Mouse (Mus musculus) MEL (cell line): ENCODE data around the gene Mgat4b. TPM values are rescaled to one million over a fixed set of nuclear protein-coding genes. Genes with fewer than 3 reads are reported as not detected.

Experiments
- DNase-seq: peaks from one replicate; pipeline ENCODE4 v3.0.0; 2011; ENCODE audit warnings: low read depth, low spot score
- H3K27ac ChIP-seq: 2 replicates; pipeline ENCODE4 v1.5.1; 2012; ENCODE audit warnings: low read depth, mild to moderate bottlenecking, control low read depth, low read length, moderate library complexity; ENCODE audit not compliant: control insufficient read depth
- H3K27me3 ChIP-seq, 2 experiments: fragments of 150-350 bp in 1 of 2; sonication (generic) in 1 of 2; 2 replicates each; pipeline ENCODE4 v1.6.1; 2012; ENCODE audit warnings: low read length in 2 of 2, mild to moderate bottlenecking in 2 of 2, improper control_type of control experiment in 1 of 2, moderate library complexity in 1 of 2; ENCODE audit not compliant: insufficient read depth in 2 of 2, control insufficient read depth in 1 of 2
- H3K36me3 ChIP-seq, 2 experiments: 2 replicates each; pipeline ENCODE4 v1.6.1; 2012 to 2014; ENCODE audit warnings: low read length in 2 of 2, improper control_type of control experiment in 1 of 2, inconsistent platforms in 1 of 2, mild to moderate bottlenecking in 1 of 2; ENCODE audit not compliant: insufficient read depth in 2 of 2, control insufficient read depth in 1 of 2
- H3K4me1 ChIP-seq, 2 experiments: fragments of 150-350 bp in 1 of 2; sonication (generic) in 1 of 2; 2 replicates each; pipeline ENCODE4 v1.6.1; 2012; ENCODE audit warnings: low read length in 2 of 2, improper control_type of control experiment in 1 of 2, mild to moderate bottlenecking in 1 of 2; ENCODE audit not compliant: insufficient read depth in 2 of 2, control insufficient read depth in 1 of 2
- H3K4me3 ChIP-seq, 2 experiments: fragments of 150-350 bp in 1 of 2; sonication (generic) in 1 of 2; 2 replicates each; pipeline ENCODE4 v1.5.1; 2012; ENCODE audit warnings: low read depth in 2 of 2, low read length in 2 of 2, mild to moderate bottlenecking in 2 of 2, moderate library complexity in 2 of 2, control low read depth in 1 of 2, improper control_type of control experiment in 1 of 2; ENCODE audit not compliant: control insufficient read depth in 1 of 2, insufficient read depth in 1 of 2
- H3K79me2 ChIP-seq: 2 replicates; pipeline ENCODE4 v1.6.1; 2012; ENCODE audit warnings: mild to moderate bottlenecking, low read length, moderate library complexity; ENCODE audit not compliant: control insufficient read depth, poor library complexity, insufficient read depth
- H3K9ac ChIP-seq: 2 replicates; pipeline ENCODE4 v1.6.1; 2012; ENCODE audit warnings: low read depth, mild to moderate bottlenecking, control low read depth, low read length, moderate library complexity; ENCODE audit not compliant: control insufficient read depth, poor library complexity, severe bottlenecking
- H3K9me3 ChIP-seq: fragments of 150-350 bp; sonication (generic); replicated peaks from 2 replicates; pipeline ENCODE4 v1.6.1; 2012; ENCODE audit warnings: mild to moderate bottlenecking, low read length, improper control_type of control experiment, moderate library complexity; ENCODE audit not compliant: insufficient read depth
- CHD2 ChIP-seq: IDR thresholded peaks from 2 replicates; pipeline ENCODE4 v1.6.1; 2011; ENCODE audit warnings: low read length, improper control_type of control experiment
- ELF1 ChIP-seq: IDR thresholded peaks from 2 replicates; pipeline ENCODE4 v1.6.1; 2014; ENCODE audit warnings: low read depth, mild to moderate bottlenecking, inconsistent platforms, low read length, improper control_type of control experiment, moderate library complexity
- EP300 ChIP-seq, 2 experiments: IDR thresholded peaks; 2 replicates each; pipeline ENCODE4 v1.6.1; 2011; ENCODE audit warnings: improper control_type of control experiment in 2 of 2, low read length in 2 of 2, low read depth in 1 of 2, mild to moderate bottlenecking in 1 of 2
- GATA1 ChIP-seq: IDR thresholded peaks from 2 replicates; pipeline ENCODE4 v1.6.1; 2011; ENCODE audit warnings: low read depth, low read length, improper control_type of control experiment
- JUND ChIP-seq: IDR thresholded peaks from 2 replicates; pipeline ENCODE4 v1.6.1; 2011; ENCODE audit warnings: low read depth, mild to moderate bottlenecking, improper control_type of control experiment, low read length
- KAT2A ChIP-seq: conservative IDR thresholded peaks from 2 replicates; pipeline ENCODE4 v1.6.1; 2012; ENCODE audit warnings: low read depth, low read length, improper control_type of control experiment, inconsistent platforms
- MAZ ChIP-seq: IDR thresholded peaks from 2 replicates; pipeline ENCODE4 v1.6.1; 2012; ENCODE audit warnings: low read depth, mild to moderate bottlenecking, inconsistent platforms, low read length, improper control_type of control experiment
- MEF2A ChIP-seq: IDR thresholded peaks from 2 replicates; pipeline ENCODE4 v1.6.1; 2014; ENCODE audit warnings: low read depth, mild to moderate bottlenecking, inconsistent platforms, low read length, improper control_type of control experiment; ENCODE audit not compliant: poor library complexity, insufficient replicate concordance, severe bottlenecking; ENCODE audit errors: extremely low read depth
- MXI1 ChIP-seq: IDR thresholded peaks from 2 replicates; pipeline ENCODE4 v1.6.1; 2011; ENCODE audit warnings: mild to moderate bottlenecking, low read depth, low read length, improper control_type of control experiment
- POLR2A ChIP-seq, 2 experiments: IDR thresholded peaks; 2 replicates each; pipeline ENCODE4 v1.6.1; 2011 to 2012; ENCODE audit warnings: low read length in 2 of 2, mild to moderate bottlenecking in 2 of 2, control low read depth in 1 of 2, improper control_type of control experiment in 1 of 2, low read depth in 1 of 2, moderate library complexity in 1 of 2; ENCODE audit not compliant: control insufficient read depth in 1 of 2, insufficient read depth in 1 of 2, poor library complexity in 1 of 2
- SIN3A ChIP-seq: IDR thresholded peaks from 2 replicates; pipeline ENCODE4 v1.6.1; 2012; ENCODE audit warnings: low read length, improper control_type of control experiment, inconsistent platforms
- SMC3 ChIP-seq: IDR thresholded peaks from 2 replicates; pipeline ENCODE4 v1.6.1; 2011; ENCODE audit warnings: low read depth, low read length, improper control_type of control experiment
- TBP ChIP-seq: IDR thresholded peaks from 2 replicates; pipeline ENCODE4 v1.8.0; 2011; ENCODE audit warnings: low read depth, low read length, improper control_type of control experiment
- USF1 ChIP-seq: IDR thresholded peaks from 2 replicates; pipeline ENCODE4 v1.6.1; 2014; ENCODE audit warnings: low read depth, mild to moderate bottlenecking, inconsistent platforms, low read length, improper control_type of control experiment, moderate library complexity
- polyA plus RNA-seq, 2 experiments: library from polyadenylated mRNA; stranded (reverse) in 1 of 2; unstranded in 1 of 2; fragments of >175 nt in 1 of 2; fragments of >200 nt in 1 of 2; gene quantifications; 2 replicates each; pipeline versions ENCODE4 v1.2.1 to v1.2.4; 2012; ENCODE audit warnings: low replicate concordance in 2 of 2, low read depth in 1 of 2; ENCODE audit not compliant: insufficient read length in 2 of 2, insufficient read depth in 1 of 2, missing spikeins in 1 of 2
- total RNA-seq: library from RNA; depleted of rRNA; stranded (reverse); fragments of 300-350 nt; gene quantifications from 2 replicates; pipeline ENCODE4 v1.2.3, GENCODE M21; 2012

The Mgat4b gene
- total and polyA plus RNA-seq, 3 experiments, result 33.7 to 69.4 TPM; not detected in 1

- TF ChIP-seq KAT2A (no peak), MEF2A (no peak), CHD2 (no peak), JUND (no peak)
Observed at GRCm38 (mm10) chr11:50236937-50237835, 26.5 kb downstream of the Mgat4b start (continued).

GRCm38 (mm10) chr11:50238324-50238723, 27.6 kb downstream of the Mgat4b start, which contains the start of gene Ltc4s:
Ltc4s (minus strand) TSS chr11:50238616.
- H3K4me3 ChIP-seq, result peak within 1 kb of the TSS; percentile 80 to 95
- H3K4me1 ChIP-seq, result peaks cover 3 to 19% of the 10 kb centered on the region in 2 experiments; a peak in 3 of 4 replicates
- peaks cover 3 to 7% of the 10 kb centered on the region in 2 experiments; a peak in 3 of 4 replicates for H3K36me3 ChIP-seq
- TF ChIP-seq USF1 (no peak), GATA1 (peak; percentile 49; the same call in 1 of the 2 replicates), MXI1 (peak; percentile 56; the same call in 1 of the 2 replicates), MAZ (peak; percentile 69; the same call in 1 of the 2 replicates), SMC3 (peak; percentile 17; the same call in 1 of the 2 replicates), ELF1 (0 out of 2 replicates have a peak, but pooled peaks have one; percentile 19), TBP (peak; percentile 50; the same call in 1 of the 2 replicates), EP300 (IDR thresholded peaks at IDR 0.05; ENCODE audit: low read depth in 1 of 2, low read length in 2 of 2) (no peak), SIN3A (peak; percentile 69; the same call in 1 of the 2 replicates), POLR2A (IDR thresholded peaks at IDR 0.05; ENCODE audit: control insufficient read depth in 1 of 2, insufficient read depth in 1 of 2, low read depth in 1 of 2, low read length in 2 of 2, poor library complexity in 1 of 2) (peak in 1 of 2 experiments; percentile 40; a peak in 1 of 4 replicates)
- TF ChIP-seq, all 39 proteins: peak for 8
- DNase-seq, result peak; percentile 88
- H3K27me3 ChIP-seq, result no peaks in the 10 kb centered on the region
- no peaks in the 10 kb centered on the region for H3K9me3 ChIP-seq
- H3K9ac ChIP-seq, result peak within 1 kb of the TSS; percentile 73
- H3K27ac ChIP-seq, result peak within 1 kb of the TSS; percentile 50
- no peaks in the 10 kb centered on the region; the same call in 1 of the 2 replicates for H3K79me2 ChIP-seq
